Comparison of ENCODE assay signal across 35 mouse cellular contexts in genomic region chr19:47814721-47815120, GRCm38 (mm10). TPM values are rescaled to one million over a fixed set of nuclear protein-coding genes. Genes with fewer than 3 reads are reported as not detected.
"Had no signal": no experiment of that assay in that cellular context is flagged by ENCODE, and none has a peak within 500 bp of the region (broad histone marks: within the 10 kb centered on the region; RNA-seq: fewer than 3 reads in every experiment).

No protein-coding gene starts in this region.

- ATAC-seq: hindbrain, embryonic 16.5 days; hindbrain, postnatal 0 days; inflammation-experienced regulatory T-cells, adult 6 months; intestine, embryonic 15.5 days; intestine, embryonic 16.5 days; intestine, postnatal 0 days had no signal

- H3K27ac ChIP-seq: heart, embryonic 13.5 days; heart, embryonic 15.5 days; hindbrain, embryonic 10.5 days; hindbrain, embryonic 12.5 days; hindbrain, embryonic 13.5 days; hindbrain, embryonic 14.5 days; hindbrain, embryonic 15.5 days; hindbrain, postnatal 0 days; intestine, embryonic 15.5 days; kidney, embryonic 15.5 days; kidney, postnatal 0 days; layer of hippocampus, adult 2 months; left cerebral cortex, adult 2 months had no signal

- H3K4me3 ChIP-seq: heart, embryonic 12.5 days; heart, embryonic 13.5 days; heart, embryonic 15.5 days; hindbrain, embryonic 10.5 days; hindbrain, embryonic 12.5 days; hindbrain, embryonic 13.5 days; hindbrain, embryonic 15.5 days; intestine, embryonic 15.5 days; kidney, embryonic 15.5 days; layer of hippocampus, adult 2 months; left cerebral cortex, adult 2 months had no signal

- H3K9ac ChIP-seq: heart, embryonic 12.5 days; heart, embryonic 13.5 days; heart, embryonic 15.5 days; hindbrain, embryonic 12.5 days; hindbrain, embryonic 13.5 days; hindbrain, embryonic 14.5 days; hindbrain, embryonic 15.5 days; intestine, embryonic 15.5 days; kidney, embryonic 15.5 days had no signal

- H3K27me3 ChIP-seq: heart, embryonic 12.5 days; heart, embryonic 13.5 days; heart, embryonic 15.5 days; hindbrain, embryonic 12.5 days; hindbrain, embryonic 13.5 days; hindbrain, embryonic 15.5 days; intestine, embryonic 15.5 days; kidney, embryonic 15.5 days had no signal

- H3K4me2 ChIP-seq: heart, embryonic 11.5 days; heart, embryonic 12.5 days; heart, embryonic 13.5 days; heart, embryonic 15.5 days; hindbrain, embryonic 12.5 days; hindbrain, embryonic 13.5 days; hindbrain, embryonic 14.5 days; hindbrain, embryonic 15.5 days; intestine, embryonic 15.5 days; kidney, embryonic 15.5 days had no signal

- H3K36me3 ChIP-seq: heart, embryonic 12.5 days; heart, embryonic 13.5 days; heart, embryonic 15.5 days; hindbrain, embryonic 10.5 days; hindbrain, embryonic 12.5 days; hindbrain, embryonic 13.5 days; hindbrain, embryonic 15.5 days; intestine, embryonic 15.5 days; kidney, embryonic 15.5 days had no signal

- DNase-seq: heart, postnatal 10 days; heart, postnatal 14 days; heart, postnatal 4 days; kidney, adult 11 months; kidney, adult 18-20 months; kidney, adult 2 months; kidney, adult 8-10 months; kidney, adult 9 months; kidney, postnatal 10 days; kidney, postnatal 14 days; kidney, postnatal 25 days; kidney, postnatal 36 days; kidney, postnatal 4 days; layer of hippocampus, adult 9-11 months; layer of hippocampus, postnatal 36 days had no signal

- H3K9me3 ChIP-seq: heart, embryonic 12.5 days; heart, embryonic 13.5 days; heart, embryonic 15.5 days; hindbrain, embryonic 10.5 days; hindbrain, embryonic 12.5 days; hindbrain, embryonic 13.5 days; hindbrain, embryonic 15.5 days; intestine, embryonic 15.5 days; kidney, embryonic 15.5 days had no signal

- H3K4me1 ChIP-seq: heart, embryonic 12.5 days; heart, embryonic 13.5 days; heart, embryonic 15.5 days; hindbrain, embryonic 10.5 days; hindbrain, embryonic 12.5 days; hindbrain, embryonic 13.5 days; hindbrain, embryonic 15.5 days; intestine, embryonic 15.5 days; kidney, embryonic 15.5 days had no signal

RNA-seq across cellular contexts. Expression of gene Gsto2, which starts 50.6 kb away (rescaled TPM):
- total RNA-seq: hematopoietic stem cell, adult 5-6 weeks had no signal
